Mouse (Mus musculus): ENCODE measurements around the gene Rpl34.

- no peak for TF ChIP-seq CTCF (IDR thresholded peaks at IDR 0.05; ENCODE audit: low read depth)
- no peak for TF ChIP-seq EP300 (IDR thresholded peaks at IDR 0.05; ENCODE audit: low read depth)
Observed at GRCm38 (mm10) chr3:130764091-130764490, 33.9 kb upstream of the Rpl34 start.

Measured in liver, postnatal 0 days (tissue).